Mouse (Mus musculus) lung, postnatal 0 days (tissue): Measurements from ENCODE around the gene Gfod1. TPM values are rescaled to one million over a fixed set of nuclear protein-coding genes. Genes with fewer than 3 reads are reported as not detected.
A peak's percentile ranks its signal among the peaks of the same experiment; 100 is the strongest.

Source experiments
- ATAC-seq: fragments of 200-750 bp; cut with Nextera tagmentation; 2 replicates; pipeline ENCODE4 v1.8.0; 2017; ENCODE audit warnings: moderate library complexity
- DNase-seq: peaks from one replicate; pipeline ENCODE4 v3.0.0-alpha.2; 2016; ENCODE audit warnings: low spot score
- H3K27ac ChIP-seq: fragments of 300-500 bp; sonication (generic); 2 replicates; pipeline ENCODE4 v1.5.1; 2014; ENCODE audit warnings: antibody characterized with exemption, mild to moderate bottlenecking, low read length, mixed read lengths
- H3K27me3 ChIP-seq: fragments of 300-500 bp; sonication (generic); replicated peaks from 2 replicates; pipeline ENCODE4 v1.6.1; 2014; ENCODE audit warnings: low read length, mixed read lengths; ENCODE audit not compliant: insufficient read depth
- H3K36me3 ChIP-seq: fragments of 300-500 bp; sonication (generic); 2 replicates; pipeline ENCODE4 v1.6.1; 2014; ENCODE audit warnings: low read length, mixed read lengths; ENCODE audit not compliant: insufficient read depth
- H3K4me1 ChIP-seq: fragments of 300-500 bp; sonication (generic); 2 replicates; pipeline ENCODE4 v1.6.1; 2014; ENCODE audit warnings: antibody characterized with exemption, low read depth, low read length, mixed read lengths; ENCODE audit not compliant: insufficient read depth
- H3K4me2 ChIP-seq: fragments of 300-500 bp; sonication (generic); replicated peaks from 2 replicates; pipeline ENCODE4 v1.6.1; 2014; ENCODE audit warnings: low read depth, mild to moderate bottlenecking, low read length, moderate library complexity, mixed read lengths
- H3K4me3 ChIP-seq: fragments of 300-500 bp; sonication (generic); 2 replicates; pipeline ENCODE4 v1.5.1; 2014; ENCODE audit warnings: low read depth, low read length
- H3K9ac ChIP-seq: fragments of 300-500 bp; sonication (generic); replicated peaks from 2 replicates; pipeline ENCODE4 v1.6.1; 2014; ENCODE audit warnings: low read depth, mild to moderate bottlenecking
- H3K9me3 ChIP-seq: fragments of 300-500 bp; sonication (generic); 2 replicates; pipeline ENCODE4 v1.6.1; 2016; ENCODE audit warnings: low read length, mixed read lengths
- CTCF ChIP-seq: IDR thresholded peaks from 2 replicates; pipeline ENCODE4 v1.5.1; 2016; ENCODE audit warnings: antibody characterized with exemption, mild to moderate bottlenecking
- EP300 ChIP-seq: IDR thresholded peaks from 2 replicates; pipeline ENCODE4 v1.6.1; 2016; ENCODE audit warnings: antibody characterized with exemption, mild to moderate bottlenecking, control low read depth
- WGBS: fragments of 180-500 bp; shearing (Covaris S2); extraction: QIAGEN DNeasy Blood & Tissue Kit; methylation state at CpG from one replicate; pipeline ENCODE4 v1.1.7; 2014; 5-methylcytosine and 5-hydroxymethylcytosine counted together
- polyA plus RNA-seq: library from polyadenylated mRNA; unstranded; fragments of >200 nt; fragmentation: Nextera tagmentation; extraction: Ambion mirVana; gene quantifications from 2 replicates; pipeline ENCODE4 v1.2.1, GENCODE M21; 2015

Gene Gfod1
- polyA plus RNA-seq, 1 experiment from 2014 or later = 1.6 TPM

- no peak for DNase-seq
- no peak overlapping the region for H3K27ac ChIP-seq
- no peaks in the 10 kb centered on the region for H3K9me3 ChIP-seq
- H3K9ac ChIP-seq = no peak overlapping the region
- H3K4me2 ChIP-seq = peak overlapping the region; percentile 98
- no peak for ATAC-seq
- peak overlapping the region; percentile 73 for H3K4me3 ChIP-seq
- H3K27me3 ChIP-seq = no peaks in the 10 kb centered on the region
- peaks cover 21% of the 10 kb centered on the region; the same call in 1 of the 2 replicates for H3K4me1 ChIP-seq
- no peak for TF ChIP-seq EP300
- no peak for TF ChIP-seq CTCF
- WGBS = 12% methylated on average over 11 of the region's 11 CpGs
- no peaks in the 10 kb centered on the region for H3K36me3 ChIP-seq
Measured at GRCm38 (mm10) chr13:43302239-43302638, 1.7 kb downstream of the Gfod1 start.

- 22% methylated on average over 9 of the region's 9 CpGs for WGBS
- no peak overlapping the region for H3K9ac ChIP-seq
- DNase-seq (no peak), ATAC-seq (no peak)
- no peak for TF ChIP-seq EP300
- TF ChIP-seq CTCF = no peak
- H3K9me3 ChIP-seq = no peaks in the 10 kb centered on the region
- peak overlapping the region; percentile 98 for H3K4me2 ChIP-seq
- no peak overlapping the region for H3K27ac ChIP-seq
- H3K4me1 ChIP-seq = peaks cover 21% of the 10 kb centered on the region; the same call in 1 of the 2 replicates
- no peaks in the 10 kb centered on the region for H3K27me3 ChIP-seq
- H3K36me3 ChIP-seq = no peaks in the 10 kb centered on the region
- H3K4me3 ChIP-seq = 0 out of 2 replicates have a peak overlapping the region, but pooled peaks have one; percentile 73
Measured at GRCm38 (mm10) chr13:43300906-43301305, 3.1 kb downstream of the Gfod1 start.

GRCm38 (mm10) chr13:43300366-43300765 is 3.6 kb downstream of the Gfod1 start:
- Histone ChIP-seq H3K27ac (no peak overlapping the region), H3K4me2 (peak overlapping the region; percentile 98; the same call in 1 of the 2 replicates), H3K4me1 (peaks cover 21% of the 10 kb centered on the region; the same call in 1 of the 2 replicates), H3K9ac (no peak overlapping the region), H3K27me3 (no peaks in the 10 kb centered on the region), H3K9me3 (no peaks in the 10 kb centered on the region), H3K36me3 (no peaks in the 10 kb centered on the region), H3K4me3 (no peak overlapping the region)
- TF ChIP-seq EP300 (no peak), CTCF (no peak)
- WGBS = 49% methylated on average over 5 of the region's 5 CpGs
- ATAC-seq (no peak), DNase-seq (no peak)

GRCm38 (mm10) chr13:43299171-43299570 is 4.8 kb downstream of the Gfod1 start:
- no peaks in the 10 kb centered on the region for H3K27me3 ChIP-seq
- no peak overlapping the region for H3K9ac ChIP-seq
- peaks cover 16% of the 10 kb centered on the region; the same call in 1 of the 2 replicates for H3K4me1 ChIP-seq
- DNase-seq = no peak
- H3K36me3 ChIP-seq = no peaks in the 10 kb centered on the region
- H3K4me3 ChIP-seq = no peak overlapping the region
- 81% methylated on average over 5 of the region's 5 CpGs for WGBS
- no peak overlapping the region for H3K27ac ChIP-seq
- no peak overlapping the region for H3K4me2 ChIP-seq
- H3K9me3 ChIP-seq = no peaks in the 10 kb centered on the region
- no peak for TF ChIP-seq CTCF
- no peak for TF ChIP-seq EP300
- ATAC-seq = no peak

GRCm38 (mm10) chr13:43297526-43297925 is 6.4 kb downstream of the Gfod1 start:
- no peaks in the 10 kb centered on the region for H3K27me3 ChIP-seq
- H3K9ac ChIP-seq = no peak overlapping the region
- no peaks in the 10 kb centered on the region for H3K36me3 ChIP-seq
- H3K4me1 ChIP-seq = peaks cover 17% of the 10 kb centered on the region; the same call in 1 of the 2 replicates
- 86% methylated on average over 5 of the region's 5 CpGs for WGBS
- DNase-seq (no peak), ATAC-seq (no peak)
- no peak overlapping the region for H3K4me2 ChIP-seq
- no peak overlapping the region for H3K4me3 ChIP-seq
- TF ChIP-seq CTCF (no peak), EP300 (no peak)
- H3K9me3 ChIP-seq = no peaks in the 10 kb centered on the region
- H3K27ac ChIP-seq = no peak overlapping the region

- Histone ChIP-seq H3K36me3 (no peaks in the 10 kb centered on the region), H3K27me3 (no peaks in the 10 kb centered on the region), H3K4me2 (no peak overlapping the region), H3K27ac (no peak overlapping the region), H3K9me3 (no peaks in the 10 kb centered on the region), H3K9ac (no peak overlapping the region), H3K4me1 (peaks cover 14% of the 10 kb centered on the region; the same call in 1 of the 2 replicates), H3K4me3 (no peak overlapping the region)
- 52% methylated on average over 7 of the region's 7 CpGs for WGBS
- no peak for ATAC-seq
- DNase-seq = no peak
- TF ChIP-seq CTCF (no peak), EP300 (no peak)
Measured at GRCm38 (mm10) chr13:43296140-43296805, 7.7 kb downstream of the Gfod1 start.
